Comparison of ENCODE assay signal across 8 mouse cellular contexts in genomic region chr19:25405987-25406386, GRCm38 (mm10).
DNase-seq lines count a peak whose midpoint lies in the region; ATAC-seq lines count a peak whose summit lies in the region.

No protein-coding gene starts in this region.

- peak overlapping the region; percentile 74 for H3K4me2 ChIP-seq in heart, embryonic 14.5 days (ENCODE audit: low read length)
- peak overlapping the region; percentile 71 for H3K4me2 ChIP-seq in forebrain, embryonic 14.5 days (ENCODE audit: low read length)
- peak overlapping the region; percentile 73 for H3K4me2 ChIP-seq in neural tube, embryonic 12.5 days (replicated peaks)

- DNase-seq in heart, postnatal 36 days = no peak
- DNase-seq in forebrain, embryonic 14.5 days (ENCODE audit: low spot score) = no peak
- peak; percentile 44 to 62 for DNase-seq in kidney, postnatal 25 days
- DNase-seq in thymus, postnatal 25 days = no peak
- DNase-seq in cerebellum, adult 9-11 months = no peak
- DNase-seq in gastrocnemius, postnatal 36 days = no peak

- no peak for ATAC-seq in heart, embryonic 14.5 days (ENCODE audit: insufficient number of reproducible peaks, insufficient read depth, low FRiP score, low read depth)
- no peak; the same call in 1 of the 2 replicates for ATAC-seq in forebrain, embryonic 14.5 days
- no peak for ATAC-seq in neural tube, embryonic 12.5 days (ENCODE audit: low FRiP score, low read depth)

- intact Hi-C loops in heart, postnatal 36 days (cut with DNase I) = loop anchor here (5.0 kb wide), 1 partner anchor 36 kb away; no protein-coding TSS in a partner anchor
- intact Hi-C loops in gastrocnemius, postnatal 36 days (cut with DNase I) = no loop called here

- H3K9ac ChIP-seq in heart, embryonic 14.5 days (ENCODE audit: low read length) = peak overlapping the region; percentile 76
- no peak overlapping the region; the same call in 1 of the 2 replicates for H3K9ac ChIP-seq in forebrain, embryonic 14.5 days (ENCODE audit: low read length)
- no peak overlapping the region for H3K9ac ChIP-seq in neural tube, embryonic 12.5 days

- peaks cover 9 to 47% of the 10 kb centered on the region in 2 experiments for H3K4me1 ChIP-seq in heart, embryonic 14.5 days (ENCODE audit: control insufficient read depth in 2 of 2, insufficient read depth in 2 of 2, low read length in 2 of 2)
- peaks cover 25% of the 10 kb centered on the region for H3K4me1 ChIP-seq in forebrain, embryonic 14.5 days (ENCODE audit: control insufficient read depth, insufficient read depth, low read length)
- H3K4me1 ChIP-seq in neural tube, embryonic 12.5 days = peaks cover 18% of the 10 kb centered on the region

- no peaks in the 10 kb centered on the region for H3K9me3 ChIP-seq in heart, embryonic 14.5 days (ENCODE audit: control insufficient read depth, low read length)
- H3K9me3 ChIP-seq in forebrain, embryonic 14.5 days (replicated peaks; ENCODE audit: control insufficient read depth, low read length) = no peaks in the 10 kb centered on the region
- H3K9me3 ChIP-seq in neural tube, embryonic 12.5 days = no peaks in the 10 kb centered on the region

- peaks cover 20% of the 10 kb centered on the region for H3K36me3 ChIP-seq in heart, embryonic 14.5 days (ENCODE audit: control insufficient read depth, insufficient read depth, low read length)
- no peaks in the 10 kb centered on the region for H3K36me3 ChIP-seq in forebrain, embryonic 14.5 days (ENCODE audit: control insufficient read depth, insufficient read depth, low read length)
- H3K36me3 ChIP-seq in neural tube, embryonic 12.5 days = peaks cover 17% of the 10 kb centered on the region

- no peaks in the 10 kb centered on the region for H3K27me3 ChIP-seq in heart, embryonic 14.5 days (ENCODE audit: control insufficient read depth, insufficient read depth, low read length)
- H3K27me3 ChIP-seq in forebrain, embryonic 14.5 days (replicated peaks; ENCODE audit: control insufficient read depth, insufficient read depth, low read length) = no peaks in the 10 kb centered on the region; the same call in 1 of the 2 replicates
- H3K27me3 ChIP-seq in neural tube, embryonic 12.5 days (replicated peaks) = no peaks in the 10 kb centered on the region; the same call in 1 of the 2 replicates

- peak overlapping the region; percentile 93 to 94 for H3K27ac ChIP-seq in heart, embryonic 14.5 days (replicated peaks in 1 of 2; ENCODE audit: control insufficient read depth in 1 of 2, insufficient read depth in 1 of 2, low read depth in 2 of 2, low read length in 2 of 2)
- H3K27ac ChIP-seq in forebrain, embryonic 14.5 days (ENCODE audit: low read depth, low read length) = no peak overlapping the region
- no peak overlapping the region for H3K27ac ChIP-seq in neural tube, embryonic 12.5 days

- 29% methylated on average over 6 of the region's 6 CpGs for WGBS in heart, embryonic 14.5 days
- 28% methylated on average over 6 of the region's 6 CpGs for WGBS in forebrain, embryonic 14.5 days
- 35% methylated on average over 6 of the region's 6 CpGs for WGBS in neural tube, embryonic 12.5 days

- peak overlapping the region; percentile 48 to 61 for H3K4me3 ChIP-seq in heart, embryonic 14.5 days (ENCODE audit: control insufficient read depth in 1 of 2, insufficient read depth in 1 of 2, low read depth in 1 of 2, low read length in 2 of 2)
- H3K4me3 ChIP-seq in forebrain, embryonic 14.5 days (ENCODE audit: low read depth, low read length) = no peak overlapping the region; the same call in 1 of the 2 replicates
- no peak overlapping the region for H3K4me3 ChIP-seq in neural tube, embryonic 12.5 days

Comparison
In these comparisons a context has a peak if more than half of its experiments do, and no peak if none do; other contexts are left out.
1. H3K27ac ChIP-seq: peak in heart, embryonic 14.5 days (2 of 2); none in forebrain, embryonic 14.5 days (single experiment) and neural tube, embryonic 12.5 days (single experiment).
2. H3K4me3 ChIP-seq: peak in heart, embryonic 14.5 days (2 of 2); none in forebrain, embryonic 14.5 days (single experiment) and neural tube, embryonic 12.5 days (single experiment).
3. DNase-seq: peak in kidney, postnatal 25 days (2 of 2); none in heart, postnatal 36 days (0 of 2), forebrain, embryonic 14.5 days (single experiment), thymus, postnatal 25 days (single experiment), cerebellum, adult 9-11 months (single experiment) and gastrocnemius, postnatal 36 days (0 of 2).
4. Peak in every context shown above with its lines, with median percentiles within 50 percentile points of each other: H3K4me2 ChIP-seq.